Mouse (Mus musculus): ENCODE data around the gene Depdc5. TPM values are rescaled to one million over a fixed set of nuclear protein-coding genes. Genes with fewer than 3 reads are reported as not detected.
"Not testable (repeated sequence)": the region's sequence is repeated elsewhere in the genome, so short reads cannot be mapped to it uniquely, and the experiment has no call there.

The Depdc5 gene
- polyA plus RNA-seq, 1 experiment from 2014 or later: 14.0 TPM

DNA sequence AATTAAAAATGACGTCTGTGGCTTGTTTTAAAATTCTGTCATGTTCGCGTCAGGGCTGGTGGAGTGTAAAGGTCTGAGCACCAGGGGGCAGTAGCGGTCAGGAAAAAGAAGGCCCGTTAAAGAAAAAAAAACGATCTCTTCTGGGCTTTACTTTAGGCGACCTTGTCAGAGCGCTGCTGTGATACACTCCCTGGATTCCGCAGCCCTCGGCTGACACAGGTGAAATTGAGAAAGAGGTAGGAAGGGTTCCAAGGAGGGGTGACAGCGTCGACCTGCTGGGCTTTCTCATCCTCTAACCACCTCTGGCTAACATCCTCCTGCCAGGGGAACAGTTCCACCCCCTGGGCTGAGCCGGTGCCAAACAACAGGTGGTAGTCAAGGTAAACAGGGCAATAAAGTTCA is 176.0 kb downstream of the Depdc5 start:
- H3K4me3 ChIP-seq (ENCODE audit: inconsistent target): no peak overlapping the region
- no peaks in the 10 kb centered on the region for H3K36me3 ChIP-seq (ENCODE audit: inconsistent target)
- H3K79me2 ChIP-seq (ENCODE audit: inconsistent target): no peaks in the 10 kb centered on the region
- WGBS (ENCODE audit: missing documents): 5% methylated on average over 13 of the region's 13 CpGs
- H3K27ac ChIP-seq: no peak overlapping the region

GRCm38 (mm10) chr5:33040735-33041134 is 177.2 kb downstream of the Depdc5 start:
- 0% methylated on average over 1 of the region's 1 CpGs for WGBS (ENCODE audit: missing documents)
- not testable (repeated sequence) for H3K27ac ChIP-seq; H3K36me3 ChIP-seq (ENCODE audit: inconsistent target); H3K79me2 ChIP-seq (ENCODE audit: inconsistent target); H3K4me3 ChIP-seq (ENCODE audit: inconsistent target)

GRCm38 (mm10) chr5:33043397-33043796 is 179.9 kb downstream of the Depdc5 start:
- H3K36me3 ChIP-seq (ENCODE audit: inconsistent target): no peaks in the 10 kb centered on the region
- H3K79me2 ChIP-seq (ENCODE audit: inconsistent target): no peaks in the 10 kb centered on the region
- no peak overlapping the region for H3K4me3 ChIP-seq (ENCODE audit: inconsistent target)
- no peak overlapping the region for H3K27ac ChIP-seq
- WGBS (ENCODE audit: missing documents): 67% methylated on average over 10 of the region's 10 CpGs

Other genes with a start within 250 kb of the Depdc5 start
- 95.0 to 105 TPM (median 99.2 TPM) in 3 replicates for gene Pisd, start 78.1 kb upstream of the Depdc5 start, polyA plus RNA-seq (2018)
- not detected in 3 replicates for gene Gm20671, start 36.6 kb upstream of the Depdc5 start, polyA plus RNA-seq (2018)
- 8.0 to 10.7 TPM (median 8.3 TPM) in 3 replicates for gene Prr14l, start 9.4 kb upstream of the Depdc5 start, polyA plus RNA-seq (2018)
- gene Ywhah, start 155.1 kb downstream of the Depdc5 start, polyA plus RNA-seq (2018): 285 to 859 TPM (median 563 TPM) in 3 replicates
- gene Slc5a1, start 240.5 kb downstream of the Depdc5 start, polyA plus RNA-seq (2018): not detected in 3 replicates